Mouse (Mus musculus): ENCODE data around the gene Cfap61. TPM values are rescaled to one million over a fixed set of nuclear protein-coding genes. Genes with fewer than 3 reads are reported as not detected.

Cfap61 gene
- polyA plus RNA-seq, 1 experiment from 2014 or later: not detected

- ATAC-seq (ENCODE audit: insufficient read depth): no peak
- WGBS (ENCODE audit: insufficient replicate concordance): 61% methylated on average over 9 of the region's 9 CpGs
- H3K9me3 ChIP-seq (replicated peaks): no peaks in the 10 kb centered on the region
- no peak overlapping the region for H3K4me2 ChIP-seq
- no peaks in the 10 kb centered on the region for H3K27me3 ChIP-seq
- H3K36me3 ChIP-seq (replicated peaks): no peaks in the 10 kb centered on the region
- H3K4me1 ChIP-seq (replicated peaks): no peaks in the 10 kb centered on the region
- H3K9ac ChIP-seq: no peak overlapping the region
- no peak overlapping the region for H3K4me3 ChIP-seq (replicated peaks)
- no peak overlapping the region for H3K27ac ChIP-seq (replicated peaks)
Measured at GRCm38 (mm10) chr2:145980881-145981280, 46.3 kb downstream of the Cfap61 start.

GRCm38 (mm10) chr2:145981699-145982112 lies 47.1 kb downstream of the Cfap61 start:
- no peak overlapping the region for H3K9ac ChIP-seq
- 59% methylated on average over 6 of the region's 6 CpGs for WGBS (ENCODE audit: insufficient replicate concordance)
- no peak overlapping the region for H3K27ac ChIP-seq (replicated peaks)
- H3K9me3 ChIP-seq (replicated peaks): no peaks in the 10 kb centered on the region
- H3K4me3 ChIP-seq (replicated peaks): no peak overlapping the region
- no peaks in the 10 kb centered on the region for H3K36me3 ChIP-seq (replicated peaks)
- no peak overlapping the region for H3K4me2 ChIP-seq
- no peak for ATAC-seq (ENCODE audit: insufficient read depth)
- no peaks in the 10 kb centered on the region for H3K27me3 ChIP-seq
- no peaks in the 10 kb centered on the region for H3K4me1 ChIP-seq (replicated peaks)

- H3K36me3 ChIP-seq (replicated peaks): no peaks in the 10 kb centered on the region
- H3K9ac ChIP-seq: no peak overlapping the region
- H3K4me3 ChIP-seq (replicated peaks): no peak overlapping the region
- H3K4me1 ChIP-seq (replicated peaks): no peaks in the 10 kb centered on the region
- no peak for ATAC-seq (ENCODE audit: insufficient read depth)
- no peak overlapping the region for H3K4me2 ChIP-seq
- WGBS (ENCODE audit: insufficient replicate concordance): 61% methylated on average over 9 of the region's 9 CpGs
- H3K9me3 ChIP-seq (replicated peaks): no peaks in the 10 kb centered on the region
- H3K27ac ChIP-seq (replicated peaks): no peak overlapping the region
- no peaks in the 10 kb centered on the region for H3K27me3 ChIP-seq
Measured at GRCm38 (mm10) chr2:145982317-145983045, 47.9 kb downstream of the Cfap61 start.

GRCm38 (mm10) chr2:145987757-145988156 lies 53.2 kb downstream of the Cfap61 start:
- H3K4me3 ChIP-seq (replicated peaks): no peak overlapping the region
- 79% methylated on average over 2 of the region's 2 CpGs for WGBS (ENCODE audit: insufficient replicate concordance)
- no peaks in the 10 kb centered on the region for H3K4me1 ChIP-seq (replicated peaks)
- H3K9ac ChIP-seq: no peak overlapping the region
- no peak for ATAC-seq (ENCODE audit: insufficient read depth)
- no peak overlapping the region for H3K27ac ChIP-seq (replicated peaks)
- no peaks in the 10 kb centered on the region for H3K27me3 ChIP-seq
- no peaks in the 10 kb centered on the region for H3K36me3 ChIP-seq (replicated peaks)
- no peak overlapping the region for H3K4me2 ChIP-seq
- no peaks in the 10 kb centered on the region for H3K9me3 ChIP-seq (replicated peaks)

GRCm38 (mm10) chr2:145990446-145990845 lies 55.9 kb downstream of the Cfap61 start:
- H3K4me2 ChIP-seq: no peak overlapping the region
- no peaks in the 10 kb centered on the region for H3K36me3 ChIP-seq (replicated peaks)
- 63% methylated on average over 2 of the region's 2 CpGs for WGBS (ENCODE audit: insufficient replicate concordance)
- H3K4me1 ChIP-seq (replicated peaks): no peaks in the 10 kb centered on the region
- H3K9ac ChIP-seq: no peak overlapping the region
- H3K27ac ChIP-seq (replicated peaks): no peak overlapping the region
- no peaks in the 10 kb centered on the region for H3K27me3 ChIP-seq
- no peaks in the 10 kb centered on the region for H3K9me3 ChIP-seq (replicated peaks)
- no peak overlapping the region for H3K4me3 ChIP-seq (replicated peaks)
- no peak for ATAC-seq (ENCODE audit: insufficient read depth)

GRCm38 (mm10) chr2:145996472-145996871 lies 61.9 kb downstream of the Cfap61 start:
- ATAC-seq (ENCODE audit: insufficient read depth): no peak
- Histone ChIP-seq H3K4me3 (replicated peaks) (no peak overlapping the region), H3K4me2 (no peak overlapping the region), H3K4me1 (replicated peaks) (no peaks in the 10 kb centered on the region), H3K36me3 (replicated peaks) (no peaks in the 10 kb centered on the region), H3K9ac (no peak overlapping the region), H3K27me3 (no peaks in the 10 kb centered on the region), H3K27ac (replicated peaks) (no peak overlapping the region), H3K9me3 (replicated peaks) (no peaks in the 10 kb centered on the region)
- WGBS (ENCODE audit: insufficient replicate concordance): 41% methylated on average over 4 of the region's 4 CpGs

- no peak overlapping the region for H3K27ac ChIP-seq (replicated peaks)
- H3K4me3 ChIP-seq (replicated peaks): no peak overlapping the region
- no peak for ATAC-seq (ENCODE audit: insufficient read depth)
- H3K4me2 ChIP-seq: no peak overlapping the region
- H3K27me3 ChIP-seq: no peaks in the 10 kb centered on the region
- no peak overlapping the region for H3K9ac ChIP-seq
- no peaks in the 10 kb centered on the region for H3K36me3 ChIP-seq (replicated peaks)
- 59% methylated on average over 5 of the region's 5 CpGs for WGBS (ENCODE audit: insufficient replicate concordance)
- H3K9me3 ChIP-seq (replicated peaks): no peaks in the 10 kb centered on the region
- H3K4me1 ChIP-seq (replicated peaks): no peaks in the 10 kb centered on the region
Measured at GRCm38 (mm10) chr2:145997956-145998525, 63.5 kb downstream of the Cfap61 start.

GRCm38 (mm10) chr2:146008801-146009200 lies 74.2 kb downstream of the Cfap61 start:
- Histone ChIP-seq H3K36me3 (replicated peaks) (no peaks in the 10 kb centered on the region), H3K9ac (no peak overlapping the region), H3K4me2 (no peak overlapping the region), H3K9me3 (replicated peaks) (no peaks in the 10 kb centered on the region), H3K27ac (replicated peaks) (no peak overlapping the region), H3K4me3 (replicated peaks) (no peak overlapping the region), H3K27me3 (no peaks in the 10 kb centered on the region), H3K4me1 (replicated peaks) (no peaks in the 10 kb centered on the region)
- WGBS (ENCODE audit: insufficient replicate concordance): 76% methylated on average over 6 of the region's 6 CpGs
- no peak for ATAC-seq (ENCODE audit: insufficient read depth)

GRCm38 (mm10) chr2:146009596-146010349 lies 75.2 kb downstream of the Cfap61 start:
- no peaks in the 10 kb centered on the region for H3K9me3 ChIP-seq (replicated peaks)
- no peak overlapping the region for H3K4me3 ChIP-seq (replicated peaks)
- no peak for ATAC-seq (ENCODE audit: insufficient read depth)
- H3K4me1 ChIP-seq (replicated peaks): no peaks in the 10 kb centered on the region
- no peak overlapping the region for H3K27ac ChIP-seq (replicated peaks)
- H3K27me3 ChIP-seq: no peaks in the 10 kb centered on the region
- no peak overlapping the region for H3K4me2 ChIP-seq
- WGBS (ENCODE audit: insufficient replicate concordance): 24% methylated on average over 2 of the region's 2 CpGs
- H3K36me3 ChIP-seq (replicated peaks): no peaks in the 10 kb centered on the region
- H3K9ac ChIP-seq: no peak overlapping the region

- Histone ChIP-seq H3K36me3 (replicated peaks) (no peaks in the 10 kb centered on the region), H3K9me3 (replicated peaks) (no peaks in the 10 kb centered on the region), H3K4me1 (replicated peaks) (no peaks in the 10 kb centered on the region), H3K27me3 (no peaks in the 10 kb centered on the region), H3K9ac (no peak overlapping the region), H3K4me3 (replicated peaks) (no peak overlapping the region), H3K4me2 (no peak overlapping the region), H3K27ac (replicated peaks) (no peak overlapping the region)
- ATAC-seq (ENCODE audit: insufficient read depth): peak; percentile 25; the same call in 1 of the 2 replicates
- WGBS (ENCODE audit: insufficient replicate concordance): 13% methylated on average over 2 of the region's 2 CpGs
Measured at GRCm38 (mm10) chr2:146010816-146011215, 76.2 kb downstream of the Cfap61 start.

GRCm38 (mm10) chr2:146015341-146016186 lies 81.0 kb downstream of the Cfap61 start:
- H3K36me3 ChIP-seq (replicated peaks): no peaks in the 10 kb centered on the region
- H3K4me2 ChIP-seq: no peak overlapping the region
- no peaks in the 10 kb centered on the region for H3K9me3 ChIP-seq (replicated peaks)
- no peak for ATAC-seq (ENCODE audit: insufficient read depth)
- WGBS (ENCODE audit: insufficient replicate concordance): 50% methylated on average over 8 of the region's 8 CpGs
- H3K27ac ChIP-seq (replicated peaks): no peak overlapping the region
- H3K4me3 ChIP-seq (replicated peaks): no peak overlapping the region
- H3K27me3 ChIP-seq: no peaks in the 10 kb centered on the region
- no peaks in the 10 kb centered on the region for H3K4me1 ChIP-seq (replicated peaks)
- H3K9ac ChIP-seq: no peak overlapping the region

Data from liver, embryonic 15.5 days (tissue).